Mouse (Mus musculus) thymus, adult 2 months (tissue): ENCODE measurements around the gene Stam2.

Experiments
- CTCF ChIP-seq: fragments of 200-500 bp; IDR thresholded peaks from 2 replicates; pipeline ENCODE4 v1.5.1; 2012; ENCODE audit warnings: mild to moderate bottlenecking, control low read depth, low read length, moderate library complexity, borderline replicate concordance; ENCODE audit not compliant: control insufficient read depth, poor library complexity, insufficient read depth; ENCODE audit errors: extremely low read depth
- POLR2A ChIP-seq: fragments of 200-500 bp; IDR thresholded peaks from 2 replicates; pipeline ENCODE4 v1.6.1; 2012; ENCODE audit warnings: mild to moderate bottlenecking, low read length, control low read depth, moderate library complexity; ENCODE audit not compliant: control insufficient read depth, poor library complexity, insufficient read depth; ENCODE audit errors: extremely low read depth

GRCm38 (mm10) chr2:52647255-52647998 lies 94.7 kb downstream of the Stam2 start:
- no peak for TF ChIP-seq POLR2A
- no peak for TF ChIP-seq CTCF
